Mouse (Mus musculus) monocyte, adult 2 months (primary cell): ENCODE results near the gene Taar7a.

Experiments used
- DNase-seq, 2 experiments: peaks; one replicate each; pipeline ENCODE4 v3.0.0; 2022; ENCODE audit warnings: low spot score in 2 of 2, low read depth in 1 of 2

Gene Taar7a

DNA sequence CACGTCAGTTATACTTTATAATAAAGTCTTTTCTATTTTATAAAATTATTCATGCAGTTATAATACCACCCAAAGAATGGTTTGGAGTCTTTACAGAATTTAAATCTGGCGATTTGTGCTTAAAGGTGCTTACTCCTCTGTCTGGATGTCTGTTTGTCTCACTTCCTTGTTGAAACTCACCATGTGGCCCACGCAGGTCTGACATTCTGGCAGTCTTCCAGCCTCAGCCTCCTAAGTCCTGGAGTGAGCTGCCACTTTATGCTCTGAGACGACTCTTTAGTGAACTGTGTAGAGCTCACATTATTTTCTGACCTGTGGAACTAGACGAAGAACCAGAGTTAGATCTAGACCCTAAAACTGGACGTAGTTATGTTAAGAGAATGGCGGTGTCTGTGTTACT lies 45.3 kb downstream of the Taar7a start:
- no peak for DNase-seq

DNA sequence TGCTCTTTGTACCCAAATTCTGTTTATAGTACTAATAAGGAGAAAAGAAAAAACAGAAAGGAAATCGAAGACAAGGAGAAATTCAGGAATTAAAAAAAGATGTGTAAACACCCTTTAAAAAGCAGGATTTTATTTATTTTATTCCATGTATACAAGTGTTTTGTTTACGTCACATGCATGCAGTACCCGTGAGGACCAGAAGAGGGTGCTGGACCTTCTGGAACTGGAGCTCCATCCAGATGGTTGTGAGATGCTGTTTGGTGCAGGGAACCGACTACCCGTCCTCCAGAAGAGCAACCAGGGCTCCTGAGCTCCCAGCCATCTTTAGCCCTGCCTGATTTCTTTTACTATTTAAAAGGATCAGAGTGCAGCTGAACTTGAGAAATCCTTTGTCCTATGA lies 50.8 kb downstream of the Taar7a start:
- DNase-seq: no peak
